Mouse (Mus musculus) erythroblast, embryonic 14.5 days (primary cell): ENCODE results near the gene Gper1.

Source experiments
- GATA1 ChIP-seq: IDR thresholded peaks from 2 replicates; pipeline ENCODE4 v1.6.1; 2012; ENCODE audit warnings: low read length, inconsistent platforms, mixed read lengths
- TAL1 ChIP-seq: IDR thresholded peaks from 3 replicates; pipeline ENCODE4 v1.6.1; 2012; ENCODE audit warnings: low read length, inconsistent platforms, mixed read lengths

GRCm38 (mm10) chr5:139397959-139398753 lies 24.8 kb upstream of the Gper1 start:
- TF ChIP-seq GATA1: no peak
- no peak for TF ChIP-seq TAL1
